Mouse (Mus musculus) kidney, embryonic 16.5 days (tissue): Measurements from ENCODE around the gene Klf7. TPM values are rescaled to one million over a fixed set of nuclear protein-coding genes. Genes with fewer than 3 reads are reported as not detected.

ENCODE experiments used
- ATAC-seq: fragments of 200-750 bp; cut with Nextera tagmentation; 2 replicates; pipeline ENCODE4 v1.8.0; 2017; ENCODE audit warnings: moderate TSS enrichment; ENCODE audit not compliant: low FRiP score, low TSS enrichment
- H3K27ac ChIP-seq: fragments of 300-500 bp; sonication (generic); 2 replicates; pipeline ENCODE4 v1.5.1; 2014; ENCODE audit warnings: low read length
- H3K27me3 ChIP-seq: fragments of 300-500 bp; sonication (generic); 2 replicates; pipeline ENCODE4 v1.6.1; 2014; ENCODE audit warnings: low read length, control low read depth, mixed read lengths; ENCODE audit not compliant: insufficient read depth
- H3K36me3 ChIP-seq: fragments of 300-500 bp; sonication (generic); 2 replicates; pipeline ENCODE4 v1.6.1; 2014; ENCODE audit warnings: low read length, control low read depth, mixed read lengths; ENCODE audit not compliant: insufficient read depth
- H3K4me1 ChIP-seq: fragments of 300-500 bp; sonication (generic); 2 replicates; pipeline ENCODE4 v1.6.1; 2014; ENCODE audit warnings: low read length, control low read depth, mixed read lengths; ENCODE audit not compliant: insufficient read depth
- H3K4me2 ChIP-seq: fragments of 300-500 bp; sonication (generic); replicated peaks from 2 replicates; pipeline ENCODE4 v1.6.1; 2014; ENCODE audit warnings: low read depth, low read length
- H3K4me3 ChIP-seq: fragments of 300-500 bp; sonication (generic); 2 replicates; pipeline ENCODE4 v1.5.1; 2014; ENCODE audit warnings: mild to moderate bottlenecking, low read length
- H3K9ac ChIP-seq: fragments of 300-500 bp; sonication (generic); replicated peaks from 2 replicates; pipeline ENCODE4 v1.6.1; 2014; ENCODE audit warnings: low read length
- H3K9me3 ChIP-seq: fragments of 300-500 bp; sonication (generic); 2 replicates; pipeline ENCODE4 v1.6.1; 2016; ENCODE audit warnings: low read length, control low read depth
- WGBS: fragments of 180-500 bp; shearing (Covaris S2); extraction: QIAGEN DNeasy Blood & Tissue Kit; methylation state at CpG from one replicate; pipeline ENCODE4 v1.1.7; 2014; 5-methylcytosine and 5-hydroxymethylcytosine counted together
- polyA plus RNA-seq: library from polyadenylated mRNA; unstranded; fragments of >200 nt; fragmentation: Nextera tagmentation; extraction: Ambion mirVana; gene quantifications from 2 replicates; pipeline ENCODE4 v1.2.1, GENCODE M21; 2015

Klf7 gene
- polyA plus RNA-seq, 1 experiment from 2014 or later, result 23.6 TPM

GRCm38 (mm10) chr1:64078011-64078746 is 43.9 kb downstream of the Klf7 start:
- Histone ChIP-seq H3K9ac (no peak overlapping the region), H3K4me1 (no peaks in the 10 kb centered on the region), H3K36me3 (peaks cover 26% of the 10 kb centered on the region), H3K4me2 (no peak overlapping the region), H3K27me3 (no peaks in the 10 kb centered on the region), H3K9me3 (no peaks in the 10 kb centered on the region), H3K27ac (no peak overlapping the region), H3K4me3 (no peak overlapping the region)
- WGBS, result 72% methylated on average over 9 of the region's 9 CpGs
- ATAC-seq, result 0 out of 2 replicates have a peak, but pooled peaks have one; percentile 12

GRCm38 (mm10) chr1:64074051-64074450 is 48.0 kb downstream of the Klf7 start:
- no peak overlapping the region for H3K27ac ChIP-seq
- no peak overlapping the region for H3K4me2 ChIP-seq
- WGBS, result 89% methylated on average over 5 of the region's 5 CpGs
- H3K9ac ChIP-seq, result no peak overlapping the region
- H3K4me3 ChIP-seq, result no peak overlapping the region
- no peaks in the 10 kb centered on the region for H3K4me1 ChIP-seq
- peaks cover 24% of the 10 kb centered on the region for H3K36me3 ChIP-seq
- ATAC-seq, result no peak
- no peaks in the 10 kb centered on the region for H3K9me3 ChIP-seq
- no peaks in the 10 kb centered on the region for H3K27me3 ChIP-seq

- H3K36me3 ChIP-seq, result peaks cover 3% of the 10 kb centered on the region; the same call in 1 of the 2 replicates
- H3K27ac ChIP-seq, result no peak overlapping the region
- H3K4me1 ChIP-seq, result no peaks in the 10 kb centered on the region
- H3K9me3 ChIP-seq, result no peaks in the 10 kb centered on the region
- ATAC-seq, result no peak
- H3K4me3 ChIP-seq, result no peak overlapping the region
- no peak overlapping the region for H3K9ac ChIP-seq
- 94% methylated on average over 2 of the region's 2 CpGs for WGBS
- no peak overlapping the region for H3K4me2 ChIP-seq
- no peaks in the 10 kb centered on the region for H3K27me3 ChIP-seq
Measured at GRCm38 (mm10) chr1:64070947-64071346, 51.1 kb downstream of the Klf7 start.

- Histone ChIP-seq H3K4me1 (no peaks in the 10 kb centered on the region), H3K9ac (no peak overlapping the region), H3K4me2 (no peak overlapping the region)
Measured at GRCm38 (mm10) chr1:64066320-64067254, 55.5 kb downstream of the Klf7 start.

GRCm38 (mm10) chr1:64061488-64061887 is 60.6 kb downstream of the Klf7 start:
- WGBS, result 85% methylated on average over 10 of the region's 10 CpGs
- no peak overlapping the region for H3K4me3 ChIP-seq
- H3K9ac ChIP-seq, result no peak overlapping the region
- H3K4me1 ChIP-seq, result peaks cover 12% of the 10 kb centered on the region
- H3K4me2 ChIP-seq, result no peak overlapping the region
- no peak for ATAC-seq
- H3K27ac ChIP-seq, result no peak overlapping the region
- 0 out of 2 replicates have a peak, but pooled peaks cover 3% of the 10 kb centered on the region for H3K9me3 ChIP-seq
- H3K36me3 ChIP-seq, result no peaks in the 10 kb centered on the region; the same call in 1 of the 2 replicates
- H3K27me3 ChIP-seq, result no peaks in the 10 kb centered on the region

More at GRCm38 (mm10) chr1:64066320-64067254, 55.5 kb downstream of the Klf7 start:
- no peak; the same call in 1 of the 2 replicates for ATAC-seq
- Histone ChIP-seq H3K4me3 (no peak overlapping the region), H3K27ac (no peak overlapping the region), H3K36me3 (no peaks in the 10 kb centered on the region), H3K9me3 (no peaks in the 10 kb centered on the region), H3K27me3 (no peaks in the 10 kb centered on the region)
- WGBS, result 67% methylated on average over 10 of the region's 10 CpGs

GRCm38 (mm10) chr1:64060699-64061454 is 61.2 kb downstream of the Klf7 start:
- 0 out of 2 replicates have a peak, but pooled peaks cover 3% of the 10 kb centered on the region for H3K9me3 ChIP-seq

GRCm38 (mm10) chr1:64060116-64060515 is 62.0 kb downstream of the Klf7 start:
- Histone ChIP-seq H3K27ac (no peak overlapping the region), H3K9me3 (0 out of 2 replicates have a peak, but pooled peaks cover 3% of the 10 kb centered on the region), H3K4me3 (no peak overlapping the region), H3K4me1 (peaks cover 16% of the 10 kb centered on the region), H3K9ac (no peak overlapping the region), H3K4me2 (no peak overlapping the region), H3K36me3 (no peaks in the 10 kb centered on the region; the same call in 1 of the 2 replicates), H3K27me3 (no peaks in the 10 kb centered on the region)
- no peak for ATAC-seq
- WGBS, result 71% methylated on average over 7 of the region's 7 CpGs

More at GRCm38 (mm10) chr1:64060699-64061454, 61.2 kb downstream of the Klf7 start:
- no peaks in the 10 kb centered on the region for H3K27me3 ChIP-seq
- no peaks in the 10 kb centered on the region; the same call in 1 of the 2 replicates for H3K36me3 ChIP-seq
- 0 out of 2 replicates have a peak, but pooled peaks have one; percentile 35 for ATAC-seq
- no peak overlapping the region for H3K4me3 ChIP-seq
- H3K9ac ChIP-seq, result no peak overlapping the region
- 39% methylated on average over 9 of the region's 9 CpGs for whole genome bisulfite sequencing
- H3K27ac ChIP-seq, result no peak overlapping the region
- H3K4me2 ChIP-seq, result no peak overlapping the region
- H3K4me1 ChIP-seq, result peaks cover 15% of the 10 kb centered on the region

GRCm38 (mm10) chr1:64056541-64056940 is 65.5 kb downstream of the Klf7 start:
- peaks cover 21% of the 10 kb centered on the region for H3K4me1 ChIP-seq
- H3K9ac ChIP-seq, result no peak overlapping the region
- peak; percentile 73; the same call in 1 of the 2 replicates for ATAC-seq
- 0 out of 2 replicates have a peak, but pooled peaks cover 3% of the 10 kb centered on the region for H3K9me3 ChIP-seq
- H3K27me3 ChIP-seq, result no peaks in the 10 kb centered on the region
- no peak overlapping the region for H3K4me3 ChIP-seq
- no peak overlapping the region for H3K27ac ChIP-seq
- WGBS, result 57% methylated on average over 2 of the region's 2 CpGs
- H3K4me2 ChIP-seq, result no peak overlapping the region
- H3K36me3 ChIP-seq, result no peaks in the 10 kb centered on the region; the same call in 1 of the 2 replicates

GRCm38 (mm10) chr1:64055978-64056377 is 66.1 kb downstream of the Klf7 start:
- no peaks in the 10 kb centered on the region for H3K27me3 ChIP-seq
- no peak overlapping the region for H3K4me2 ChIP-seq
- H3K4me1 ChIP-seq, result peaks cover 17% of the 10 kb centered on the region
- no peak overlapping the region for H3K27ac ChIP-seq
- WGBS, result 88% methylated on average over 4 of the region's 4 CpGs
- H3K4me3 ChIP-seq, result no peak overlapping the region
- H3K9ac ChIP-seq, result no peak overlapping the region
- no peaks in the 10 kb centered on the region; the same call in 1 of the 2 replicates for H3K36me3 ChIP-seq
- no peak for ATAC-seq
- H3K9me3 ChIP-seq, result 0 out of 2 replicates have a peak, but pooled peaks cover 3% of the 10 kb centered on the region
